Mouse (Mus musculus): Measurements from ENCODE around the gene Polr3b. TPM values are rescaled to one million over a fixed set of nuclear protein-coding genes. Genes with fewer than 3 reads are reported as not detected.

Gene Polr3b
- polyA plus RNA-seq, 1 experiment from 2014 or later = 4.9 TPM

- Histone ChIP-seq H3K9me3 (replicated peaks; ENCODE audit: control insufficient read depth, low read length) (no peaks in the 10 kb centered on the region), H3K4me3 (ENCODE audit: low read depth, low read length) (no peak overlapping the region), H3K36me3 (ENCODE audit: control insufficient read depth, insufficient read depth) (no peaks in the 10 kb centered on the region), H3K9ac (ENCODE audit: low read depth, low read length) (no peak overlapping the region), H3K27me3 (ENCODE audit: control insufficient read depth, insufficient read depth, low read depth, low read length) (no peaks in the 10 kb centered on the region), H3K4me1 (ENCODE audit: control insufficient read depth, low read depth, low read length) (no peaks in the 10 kb centered on the region), H3K27ac (ENCODE audit: low read length) (no peak overlapping the region), H3K4me2 (ENCODE audit: low read depth, low read length) (no peak overlapping the region)
- ATAC-seq (ENCODE audit: low read depth) = no peak
- 49% methylated on average over 4 of the region's 4 CpGs for WGBS (ENCODE audit: insufficient replicate concordance)
These were observed 150.5 kb downstream of the Polr3b start for GRCm38 (mm10) chr10:84772380-84773130.

DNA sequence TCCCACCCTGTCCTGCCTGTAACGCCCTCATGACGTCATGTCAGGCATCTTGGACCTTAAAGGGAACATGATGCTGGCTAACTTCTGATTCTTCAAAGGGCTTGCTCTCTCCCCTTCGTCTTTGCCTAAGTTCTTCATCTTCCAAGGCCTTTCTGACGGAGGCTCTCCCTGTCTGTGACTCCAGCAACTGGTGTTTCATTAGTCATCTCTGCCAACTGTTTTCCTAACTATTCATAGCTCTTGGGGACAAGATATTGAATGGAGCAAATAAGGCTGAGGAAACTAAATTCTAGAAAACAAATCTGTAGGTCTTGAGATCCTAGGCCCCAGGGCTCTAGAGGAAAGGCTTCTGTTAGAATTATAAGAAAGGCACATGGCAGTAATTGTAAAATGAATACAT is 151.8 kb downstream of the Polr3b start:
- H3K9me3 ChIP-seq (replicated peaks; ENCODE audit: control insufficient read depth, low read length) = no peaks in the 10 kb centered on the region
- no peak overlapping the region for H3K4me3 ChIP-seq (ENCODE audit: low read depth, low read length)
- H3K27ac ChIP-seq (ENCODE audit: low read length) = no peak overlapping the region
- no peak overlapping the region for H3K4me2 ChIP-seq (ENCODE audit: low read depth, low read length)
- ATAC-seq (ENCODE audit: low read depth) = no peak
- H3K9ac ChIP-seq (ENCODE audit: low read depth, low read length) = no peak overlapping the region
- H3K36me3 ChIP-seq (ENCODE audit: control insufficient read depth, insufficient read depth) = no peaks in the 10 kb centered on the region
- no peaks in the 10 kb centered on the region for H3K4me1 ChIP-seq (ENCODE audit: control insufficient read depth, low read depth, low read length)
- H3K27me3 ChIP-seq (ENCODE audit: control insufficient read depth, insufficient read depth, low read depth, low read length) = no peaks in the 10 kb centered on the region
- 53% methylated on average over 4 of the region's 4 CpGs for WGBS (ENCODE audit: insufficient replicate concordance)

DNA sequence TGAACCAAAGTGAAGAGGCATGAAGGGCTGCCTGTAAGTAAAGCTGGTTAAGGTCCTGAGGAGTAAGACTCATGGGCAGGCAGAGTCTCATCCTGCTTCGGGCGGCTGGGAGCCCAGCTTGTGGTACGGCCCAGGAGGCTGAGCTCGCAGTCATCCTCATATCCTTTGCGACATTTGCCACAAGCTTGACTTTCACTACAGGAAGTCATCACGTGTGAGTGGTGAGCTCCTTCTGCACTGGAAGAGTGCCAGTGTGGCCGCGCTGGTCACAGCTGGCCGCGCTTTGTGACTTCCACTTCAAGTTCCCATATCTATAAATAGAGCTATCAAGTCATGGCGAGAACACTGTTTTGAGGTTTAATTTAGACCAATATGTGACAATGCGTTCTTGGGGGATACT is 152.5 kb downstream of the Polr3b start:
- Histone ChIP-seq H3K36me3 (ENCODE audit: control insufficient read depth, insufficient read depth) (no peaks in the 10 kb centered on the region), H3K9ac (ENCODE audit: low read depth, low read length) (no peak overlapping the region), H3K27me3 (ENCODE audit: control insufficient read depth, insufficient read depth, low read depth, low read length) (no peaks in the 10 kb centered on the region), H3K4me1 (ENCODE audit: control insufficient read depth, low read depth, low read length) (no peaks in the 10 kb centered on the region), H3K4me2 (ENCODE audit: low read depth, low read length) (no peak overlapping the region), H3K9me3 (replicated peaks; ENCODE audit: control insufficient read depth, low read length) (no peaks in the 10 kb centered on the region), H3K4me3 (ENCODE audit: low read depth, low read length) (no peak overlapping the region), H3K27ac (ENCODE audit: low read length) (no peak overlapping the region)
- ATAC-seq (ENCODE audit: low read depth) = peak; percentile 45
- 18% methylated on average over 12 of the region's 12 CpGs for WGBS (ENCODE audit: insufficient replicate concordance)

Other genes starting within 250 kb of the Polr3b start
- gene Nuak1, start 181.7 kb upstream of the Polr3b start, polyA plus RNA-seq (2015; fragmentation: Nextera tagmentation; extraction: Ambion mirVana) = 0.13 and 0.14 TPM in 2 replicates
- gene Ckap4, start 88.2 kb upstream of the Polr3b start, polyA plus RNA-seq (2015; fragmentation: Nextera tagmentation; extraction: Ambion mirVana) = 5.1 and 7.4 TPM in 2 replicates
- gene Tcp11l2, start 45.7 kb upstream of the Polr3b start, polyA plus RNA-seq (2015; fragmentation: Nextera tagmentation; extraction: Ambion mirVana) = 78.9 and 85.6 TPM in 2 replicates
- gene Rfx4, start 133.8 kb downstream of the Polr3b start, polyA plus RNA-seq (2015; fragmentation: Nextera tagmentation; extraction: Ambion mirVana) = not detected in 2 replicates